Mouse (Mus musculus) liver, adult (tissue): ENCODE measurements around the gene Scmh1.

ENCODE experiments used
- GATA4 ChIP-seq: IDR thresholded peaks from 2 replicates; pipeline ENCODE4 v1.6.1; 2014; ENCODE audit warnings: mild to moderate bottlenecking, low read length; ENCODE audit not compliant: insufficient replicate concordance

Gene Scmh1

GRCm38 (mm10) chr4:120569486-120570437 is 164.7 kb downstream of the Scmh1 start, which contains the start of gene Ctps:
Gene Ctps, minus strand, starts transcription at chr4:120570276.
- peak; percentile 61; the same call in 1 of the 2 replicates for TF ChIP-seq GATA4

- no peak for TF ChIP-seq GATA4
These were observed 165.5 kb downstream of the Scmh1 start for GRCm38 (mm10) chr4:120570438-120571069.

GRCm38 (mm10) chr4:120571070-120571464 is 166.0 kb downstream of the Scmh1 start:
- no peak for TF ChIP-seq GATA4

GRCm38 (mm10) chr4:120571691-120572090 is 166.6 kb downstream of the Scmh1 start:
- no peak for TF ChIP-seq GATA4
